Mouse (Mus musculus) liver, adult 2 months (tissue): ENCODE measurements at regions not wholly inside any gene's neighbourhood (a gene's known extent, or its start where the extent isn't known, plus 50 kb on each side); places are given as distances from the start of the nearest gene placed in this dataset.

Experiments used
- DNase-seq: peaks from one replicate; pipeline ENCODE4 v3.0.0-alpha.2; 2011; ENCODE audit warnings: low read depth, low spot score; ENCODE audit errors: extremely low read depth
- H3K27ac ChIP-seq: fragments of 200-500 bp; replicated peaks from 2 replicates; pipeline ENCODE4 v1.5.1; 2012; ENCODE audit warnings: low read depth, mild to moderate bottlenecking, control low read depth, inconsistent platforms, low read length; ENCODE audit not compliant: insufficient read depth
- H3K27me3 ChIP-seq: fragments of 200-500 bp; 2 replicates; pipeline ENCODE4 v1.6.1; 2012; ENCODE audit warnings: mild to moderate bottlenecking, moderate library complexity, low read length, inconsistent platforms; ENCODE audit not compliant: control insufficient read depth, insufficient read depth
- H3K36me3 ChIP-seq: fragments of 200-500 bp; 2 replicates; pipeline ENCODE4 v1.6.1; 2012; ENCODE audit warnings: low read length, inconsistent platforms; ENCODE audit not compliant: control insufficient read depth, insufficient read depth
- H3K4me1 ChIP-seq: fragments of 200-500 bp; 2 replicates; pipeline ENCODE4 v1.6.1; 2011; ENCODE audit warnings: low read length; ENCODE audit not compliant: control insufficient read depth, insufficient read depth
- H3K4me3 ChIP-seq: fragments of 200-500 bp; 2 replicates; pipeline ENCODE4 v1.5.1; 2011; ENCODE audit warnings: low read depth, mild to moderate bottlenecking, control low read depth, low read length, moderate library complexity; ENCODE audit not compliant: insufficient read depth
- H3K79me2 ChIP-seq: fragments of 200-500 bp; 2 replicates; pipeline ENCODE4 v1.6.1; 2012; ENCODE audit warnings: inconsistent platforms, mild to moderate bottlenecking, low read length, moderate library complexity; ENCODE audit not compliant: control insufficient read depth, insufficient read depth
- H3K9ac ChIP-seq: fragments of 200-500 bp; 2 replicates; pipeline ENCODE4 v1.6.1; 2012; ENCODE audit warnings: low read depth, mild to moderate bottlenecking, control low read depth, inconsistent platforms, low read length
- CTCF ChIP-seq: fragments of 200-500 bp; IDR thresholded peaks from 2 replicates; pipeline ENCODE4 v1.5.1; 2011; ENCODE audit warnings: low read depth, low read length, control low read depth
- POLR2A ChIP-seq: fragments of 200-500 bp; IDR thresholded peaks from 2 replicates; pipeline ENCODE4 v1.6.1; 2011; ENCODE audit warnings: low read length, control low read depth; ENCODE audit not compliant: insufficient read depth; ENCODE audit errors: extremely low read depth
- WGBS: fragments of 180-500 bp; shearing (Covaris S2); methylation state at CpG from one replicate; pipeline ENCODE4 v1.1.7; 2018; 5-methylcytosine and 5-hydroxymethylcytosine counted together

GRCm38 (mm10) chr1:136751464-136752191, 126.9 kb downstream of the Zfp281 start:
- TF ChIP-seq POLR2A (no peak), CTCF (no peak)
- WGBS, result 78% methylated on average over 14 of the region's 14 CpGs
- Histone ChIP-seq H3K27me3 (no peaks in the 10 kb centered on the region), H3K36me3 (no peaks in the 10 kb centered on the region), H3K4me1 (no peaks in the 10 kb centered on the region; the same call in 1 of the 2 replicates), H3K79me2 (no peaks in the 10 kb centered on the region), H3K9ac (no peak overlapping the region), H3K4me3 (no peak overlapping the region), H3K27ac (no peak overlapping the region)
- no peak for DNase-seq

- no peaks in the 10 kb centered on the region for H3K27me3 ChIP-seq
- WGBS, result 98% methylated on average over 6 of the region's 6 CpGs
- H3K4me1 ChIP-seq, result no peaks in the 10 kb centered on the region; the same call in 1 of the 2 replicates
- TF ChIP-seq POLR2A (no peak), CTCF (no peak)
- H3K4me3 ChIP-seq, result no peak overlapping the region
- no peak overlapping the region for H3K9ac ChIP-seq
- H3K36me3 ChIP-seq, result no peaks in the 10 kb centered on the region
- DNase-seq, result no peak
- H3K27ac ChIP-seq, result no peak overlapping the region
- H3K79me2 ChIP-seq, result no peaks in the 10 kb centered on the region
These were observed 129.6 kb downstream of the Zfp281 start for GRCm38 (mm10) chr1:136754286-136754685.

GRCm38 (mm10) chr1:136758730-136759129, 134.0 kb downstream of the Zfp281 start:
- WGBS, result 71% methylated on average over 10 of the region's 10 CpGs
- no peaks in the 10 kb centered on the region for H3K36me3 ChIP-seq

GRCm38 (mm10) chr1:136759164-136759563, 134.5 kb downstream of the Zfp281 start:
- Histone ChIP-seq H3K4me3 (no peak overlapping the region), H3K36me3 (no peaks in the 10 kb centered on the region), H3K27me3 (no peaks in the 10 kb centered on the region), H3K27ac (no peak overlapping the region), H3K9ac (no peak overlapping the region), H3K79me2 (no peaks in the 10 kb centered on the region), H3K4me1 (no peaks in the 10 kb centered on the region)
- 80% methylated on average over 4 of the region's 4 CpGs for WGBS
- TF ChIP-seq POLR2A (no peak), CTCF (no peak)
- DNase-seq, result no peak

More at GRCm38 (mm10) chr1:136758730-136759129, 134.0 kb downstream of the Zfp281 start:
- Histone ChIP-seq H3K27ac (no peak overlapping the region), H3K27me3 (no peaks in the 10 kb centered on the region), H3K79me2 (no peaks in the 10 kb centered on the region), H3K4me3 (no peak overlapping the region), H3K4me1 (no peaks in the 10 kb centered on the region), H3K9ac (no peak overlapping the region)
- no peak; the same call in 1 of the 2 replicates for TF ChIP-seq CTCF
- TF ChIP-seq POLR2A, result no peak
- DNase-seq, result no peak

DNA sequence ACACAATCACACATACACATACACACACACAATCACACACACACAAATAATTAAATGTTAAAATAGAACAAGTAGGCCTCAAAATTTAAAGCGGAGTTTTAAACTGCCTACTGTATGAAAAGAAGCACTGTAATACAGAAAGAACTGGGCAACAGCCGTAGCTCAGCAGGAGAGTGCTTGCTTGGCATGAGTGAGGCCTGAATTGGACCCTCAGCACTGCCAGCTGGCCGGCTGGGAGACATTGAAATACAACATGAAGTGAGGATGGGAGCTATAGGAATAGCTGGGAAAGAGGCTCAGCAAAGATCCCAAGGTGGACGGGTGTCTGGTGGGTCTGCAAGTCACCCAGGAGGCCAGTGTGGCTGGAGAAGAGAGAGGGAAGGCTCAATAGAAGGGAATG, 136.8 kb downstream of the Zfp281 start:
- 94% methylated on average over 4 of the region's 4 CpGs for WGBS
- no peak for TF ChIP-seq CTCF
- TF ChIP-seq POLR2A, result no peak
- no peak overlapping the region for H3K27ac ChIP-seq
- H3K36me3 ChIP-seq, result no peaks in the 10 kb centered on the region
- no peaks in the 10 kb centered on the region for H3K4me1 ChIP-seq
- H3K79me2 ChIP-seq, result no peaks in the 10 kb centered on the region
- no peak for DNase-seq
- H3K4me3 ChIP-seq, result no peak overlapping the region
- H3K9ac ChIP-seq, result no peak overlapping the region
- H3K27me3 ChIP-seq, result no peaks in the 10 kb centered on the region

GRCm38 (mm10) chr1:136768969-136769401, 144.3 kb downstream of the Zfp281 start:
- no peak overlapping the region for H3K27ac ChIP-seq

More at GRCm38 (mm10) chr1:136768969-136769401, 144.3 kb downstream of the Zfp281 start:
- peak; percentile 46 for DNase-seq
- Histone ChIP-seq H3K4me3 (no peak overlapping the region), H3K36me3 (no peaks in the 10 kb centered on the region), H3K79me2 (no peaks in the 10 kb centered on the region), H3K9ac (no peak overlapping the region), H3K27me3 (no peaks in the 10 kb centered on the region), H3K4me1 (no peaks in the 10 kb centered on the region)
- WGBS, result 2% methylated on average over 10 of the region's 10 CpGs
- peak; percentile 41; the same call in 1 of the 2 replicates for TF ChIP-seq CTCF
- TF ChIP-seq POLR2A, result no peak
